Mouse (Mus musculus): Measurements from ENCODE around the gene Agtr1a. TPM values are rescaled to one million over a fixed set of nuclear protein-coding genes. Genes with fewer than 3 reads are reported as not detected.

The Agtr1a gene
- under 1 TPM in 1 of 26 experiments, not detected in 25; 0.66 TPM for total RNA-seq (2018; cell fraction: chromatin; rRNA removed)
- not detected for total RNA-seq (2018; cell fraction: cytosol; rRNA removed)
- total RNA-seq (2018; cell fraction: nucleus; rRNA removed), result not detected
- polyA plus RNA-seq (2018), result not detected in 3 replicates

DNA sequence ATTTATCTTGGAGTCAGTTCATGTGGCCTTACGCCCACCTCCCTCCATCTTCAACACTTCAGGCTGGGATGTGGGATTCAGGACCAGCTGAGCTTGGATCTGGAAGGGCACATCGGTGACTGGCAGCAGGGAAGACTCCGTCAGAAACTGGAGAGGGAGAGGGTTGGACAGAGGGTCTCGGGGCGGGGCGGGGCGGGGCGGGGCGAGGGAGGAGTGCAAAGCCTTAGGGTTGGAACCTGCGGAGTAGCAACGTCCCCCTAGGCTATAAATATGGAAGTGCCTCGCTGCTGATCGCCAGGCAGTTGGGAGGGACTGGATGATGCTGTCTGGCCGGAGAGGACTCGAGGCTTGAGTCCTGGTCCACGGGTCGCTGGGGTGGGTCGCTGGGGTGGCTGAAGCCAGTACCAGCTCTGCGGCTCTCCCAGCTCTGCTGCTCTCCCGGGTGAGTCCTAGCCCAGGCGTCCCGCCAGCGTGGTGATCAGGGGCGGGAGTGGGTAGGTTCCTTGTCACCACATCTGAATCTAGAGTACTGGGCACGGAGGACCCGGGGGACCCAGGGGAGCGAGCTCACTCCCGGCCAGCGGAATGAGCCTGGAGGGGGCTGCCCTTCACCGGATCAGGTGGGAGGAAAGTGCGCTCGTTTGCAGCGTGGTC lies at the start of gene Agtr1a:
Gene Agtr1a (plus strand): TSS at position 294 of the 654 bp plus-strand sequence.
- 3% methylated on average over 33 of the region's 33 CpGs for whole genome bisulfite sequencing (ENCODE audit: missing documents)
- Histone ChIP-seq H3K79me2 (ENCODE audit: inconsistent target) (no peaks in the 10 kb centered on the region), H3K4me3 (ENCODE audit: inconsistent target) (no peak within 1 kb of the TSS), H3K27ac (no peak within 1 kb of the TSS), H3K36me3 (ENCODE audit: inconsistent target) (no peaks in the 10 kb centered on the region)

DNA sequence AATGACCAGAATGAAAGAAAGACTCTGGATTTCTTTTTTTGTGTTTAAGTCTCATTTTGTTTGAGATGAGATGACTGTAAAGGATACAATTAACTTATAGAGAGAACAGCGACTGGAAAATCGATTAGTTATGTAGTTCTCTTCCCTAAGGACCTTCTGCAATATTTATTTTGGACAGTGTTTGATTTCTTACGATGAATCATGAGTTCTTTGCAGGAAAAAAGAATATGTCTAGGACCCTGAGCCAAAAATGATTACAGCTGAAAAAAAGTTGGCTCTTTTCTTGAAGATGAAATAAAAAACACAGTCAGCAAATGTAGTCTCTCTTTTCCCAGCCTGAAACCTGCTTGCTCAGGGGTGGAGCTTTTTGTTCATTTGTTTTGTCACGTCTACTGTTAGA lies 26.0 kb upstream of the Agtr1a start:
- Histone ChIP-seq H3K36me3 (ENCODE audit: inconsistent target) (no peaks in the 10 kb centered on the region), H3K27ac (no peak overlapping the region)

DNA sequence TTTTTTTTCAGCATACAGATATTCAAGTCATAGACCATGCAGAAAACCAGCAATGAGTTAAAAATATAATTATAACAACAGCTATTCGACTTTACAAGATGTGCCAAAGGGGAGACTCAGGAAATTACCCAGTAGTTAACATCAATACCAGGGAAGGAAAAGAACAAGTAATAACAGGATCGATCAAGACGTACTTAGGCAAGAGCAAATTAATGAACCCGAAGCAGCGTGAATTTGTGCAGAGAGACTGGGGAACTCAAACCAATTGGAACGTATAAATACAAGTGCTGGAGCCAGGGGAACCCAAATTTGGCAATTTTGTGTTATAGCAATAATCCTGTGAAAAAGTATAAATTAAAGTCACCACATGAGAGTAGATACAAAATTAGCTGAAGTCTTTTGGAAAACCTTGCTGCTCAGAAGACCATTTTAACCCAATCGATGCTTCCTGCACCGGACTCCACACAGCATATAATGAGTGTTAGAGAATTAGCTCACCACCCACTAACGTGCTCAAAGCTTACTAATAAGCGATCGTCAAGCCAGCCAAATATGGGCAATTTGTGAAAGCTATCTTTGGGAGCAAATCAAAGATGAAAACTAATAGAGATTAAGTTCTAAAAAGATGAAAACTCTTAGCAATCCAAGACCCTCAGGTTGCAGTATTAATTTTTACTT lies 11.4 kb upstream of the Agtr1a start:
- Histone ChIP-seq H3K27ac (no peak overlapping the region), H3K79me2 (ENCODE audit: inconsistent target) (no peaks in the 10 kb centered on the region), H3K36me3 (ENCODE audit: inconsistent target) (no peaks in the 10 kb centered on the region), H3K4me3 (ENCODE audit: inconsistent target) (no peak overlapping the region)
- WGBS (ENCODE audit: missing documents), result 83% methylated on average over 11 of the region's 11 CpGs

More for the DNA sequence above, 26.0 kb upstream of the Agtr1a start:
- WGBS (ENCODE audit: missing documents), result 96% methylated on average over 4 of the region's 4 CpGs
- Histone ChIP-seq H3K79me2 (ENCODE audit: inconsistent target) (no peaks in the 10 kb centered on the region), H3K4me3 (ENCODE audit: inconsistent target) (no peak overlapping the region)

DNA sequence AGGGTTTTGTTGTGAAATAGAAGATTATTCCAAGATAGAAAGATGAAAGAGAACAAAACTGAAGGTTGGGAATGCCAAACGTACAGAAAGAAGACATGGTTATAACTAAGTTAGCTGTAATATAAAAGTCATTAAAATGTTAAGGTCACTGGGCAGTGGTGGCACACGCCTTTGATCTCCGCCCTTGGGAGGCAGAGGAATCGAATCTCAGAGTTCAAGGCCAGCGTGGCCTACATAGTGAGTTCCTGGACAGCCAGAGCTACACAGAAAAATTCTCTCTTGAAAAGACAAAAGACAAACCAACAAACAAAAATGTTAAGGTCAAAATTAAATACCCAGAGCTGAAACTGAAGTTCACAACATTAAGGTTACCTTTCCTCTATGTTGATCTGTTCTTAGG lies 5.2 kb upstream of the Agtr1a start:
- H3K79me2 ChIP-seq (ENCODE audit: inconsistent target), result no peaks in the 10 kb centered on the region
- WGBS (ENCODE audit: missing documents), result 94% methylated on average over 5 of the region's 5 CpGs
- H3K36me3 ChIP-seq (ENCODE audit: inconsistent target), result no peaks in the 10 kb centered on the region
- no peak overlapping the region for H3K4me3 ChIP-seq (ENCODE audit: inconsistent target)
- H3K27ac ChIP-seq, result no peak overlapping the region

DNA sequence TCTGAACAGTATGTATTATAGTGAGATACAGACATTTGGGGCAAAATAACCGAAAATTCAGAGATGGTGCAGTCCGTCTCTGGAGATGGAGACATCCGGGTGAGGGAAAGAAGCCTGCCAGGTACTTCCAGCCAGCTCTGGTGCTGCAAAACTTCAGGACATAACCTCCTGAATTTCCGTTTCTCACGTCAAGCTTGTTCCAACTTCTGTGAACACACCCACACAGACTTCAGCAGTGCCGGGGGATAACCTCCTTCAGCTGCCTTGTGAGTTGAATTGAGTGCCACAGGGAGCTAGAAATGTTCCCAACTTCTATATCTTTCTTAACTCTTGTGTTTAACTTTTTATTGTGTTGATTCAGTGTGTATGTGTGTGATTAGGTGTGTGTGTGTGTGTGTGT lies 4.4 kb upstream of the Agtr1a start:
- no peak overlapping the region for H3K27ac ChIP-seq
- WGBS (ENCODE audit: missing documents), result 92% methylated on average over 6 of the region's 6 CpGs
- no peaks in the 10 kb centered on the region for H3K36me3 ChIP-seq (ENCODE audit: inconsistent target)
- no peaks in the 10 kb centered on the region for H3K79me2 ChIP-seq (ENCODE audit: inconsistent target)
- H3K4me3 ChIP-seq (ENCODE audit: inconsistent target), result no peak overlapping the region

DNA sequence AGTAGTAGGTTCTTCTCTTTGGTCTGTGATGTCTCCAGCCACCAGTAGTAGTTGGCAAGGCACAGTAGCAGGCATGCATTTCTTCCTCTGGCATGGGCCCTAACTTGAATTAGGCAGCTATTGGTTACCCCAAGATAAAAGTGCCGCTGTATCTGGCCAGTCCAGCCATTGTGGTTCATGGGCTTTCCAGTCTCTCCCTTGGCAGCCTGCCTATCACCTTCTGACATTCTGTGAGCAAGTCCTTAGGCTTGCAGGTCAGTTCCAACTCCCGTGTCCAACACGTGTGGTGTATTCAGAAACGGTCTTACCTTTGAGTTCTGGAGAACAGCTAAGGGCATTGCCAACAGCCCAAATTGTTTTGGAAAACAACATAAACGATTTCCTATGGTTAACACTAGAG lies 3.7 kb upstream of the Agtr1a start:
- 72% methylated on average over 5 of the region's 5 CpGs for WGBS (ENCODE audit: missing documents)
- Histone ChIP-seq H3K79me2 (ENCODE audit: inconsistent target) (no peaks in the 10 kb centered on the region), H3K4me3 (ENCODE audit: inconsistent target) (no peak overlapping the region), H3K36me3 (ENCODE audit: inconsistent target) (no peaks in the 10 kb centered on the region), H3K27ac (no peak overlapping the region)

DNA sequence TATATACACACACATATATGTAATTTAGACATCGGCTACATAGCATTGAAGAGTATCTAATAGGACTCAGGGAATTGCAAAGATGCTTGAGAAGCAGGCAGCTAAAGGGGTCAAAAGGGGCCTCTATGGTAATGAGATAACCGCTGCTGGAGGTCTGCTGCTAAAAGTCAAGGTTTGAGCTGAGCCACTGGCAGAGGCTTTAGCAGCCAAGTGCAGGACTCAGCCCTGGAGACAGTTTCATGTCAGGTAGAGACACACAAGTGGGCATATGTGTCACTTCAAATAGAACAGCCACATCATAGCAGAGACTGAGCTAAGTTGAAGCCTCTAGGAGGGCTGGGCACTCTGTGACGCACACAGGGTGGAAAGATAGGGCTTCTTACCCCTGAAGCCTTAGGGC lies 1.6 kb upstream of the Agtr1a start:
- Histone ChIP-seq H3K36me3 (ENCODE audit: inconsistent target) (no peaks in the 10 kb centered on the region), H3K79me2 (ENCODE audit: inconsistent target) (no peaks in the 10 kb centered on the region), H3K4me3 (ENCODE audit: inconsistent target) (no peak overlapping the region)

DNA sequence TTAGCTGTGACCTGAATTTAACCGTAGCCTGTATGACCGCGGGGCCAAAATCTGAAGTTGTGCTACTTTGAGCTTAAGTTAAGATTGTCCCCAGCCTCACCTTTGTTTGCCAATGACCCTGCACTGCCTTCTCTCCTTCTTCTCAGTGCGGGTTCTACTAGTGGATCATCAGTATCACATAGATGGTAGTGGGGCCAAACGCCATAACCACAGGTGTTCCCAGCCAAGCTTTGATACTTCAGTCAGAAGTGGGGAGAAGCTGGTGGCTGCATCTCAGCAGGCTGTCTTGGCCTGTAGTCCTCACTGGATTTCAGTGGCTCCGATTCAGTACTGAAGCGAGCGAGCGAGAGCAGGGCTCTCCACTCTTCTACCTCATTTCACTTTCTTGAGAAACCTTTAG lies 672 bp downstream of the Agtr1a start:
- no peaks in the 10 kb centered on the region for H3K79me2 ChIP-seq (ENCODE audit: inconsistent target)
- no peak overlapping the region for H3K27ac ChIP-seq
- no peak overlapping the region for H3K4me3 ChIP-seq (ENCODE audit: inconsistent target)
- 45% methylated on average over 8 of the region's 9 CpGs for WGBS (ENCODE audit: missing documents)
- no peaks in the 10 kb centered on the region for H3K36me3 ChIP-seq (ENCODE audit: inconsistent target)

More for the DNA sequence above, 1.6 kb upstream of the Agtr1a start:
- H3K27ac ChIP-seq, result no peak overlapping the region
- 100% methylated on average over 3 of the region's 3 CpGs for WGBS (ENCODE audit: missing documents)

DNA sequence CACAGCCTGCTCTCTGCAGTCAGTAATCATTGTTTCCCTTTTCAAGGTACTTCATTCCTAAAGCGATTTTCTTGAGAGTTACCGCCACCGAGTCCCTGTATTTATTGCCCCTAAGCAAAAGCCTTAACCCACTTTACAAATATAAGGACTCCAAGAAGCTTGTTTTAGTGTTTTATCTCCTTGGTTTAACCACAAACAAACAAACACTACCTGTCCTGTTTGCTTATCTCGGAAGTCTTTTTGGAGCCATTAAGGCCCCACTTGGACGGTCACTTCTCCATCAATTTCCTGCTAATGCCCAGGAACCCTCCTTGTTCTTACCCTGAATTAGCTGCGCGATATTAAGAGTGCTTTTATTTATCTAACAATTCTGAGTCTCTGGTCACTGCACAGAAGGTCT lies 1.4 kb downstream of the Agtr1a start:
- no peak overlapping the region for H3K27ac ChIP-seq
- H3K4me3 ChIP-seq (ENCODE audit: inconsistent target), result no peak overlapping the region
- H3K79me2 ChIP-seq (ENCODE audit: inconsistent target), result no peaks in the 10 kb centered on the region
- 76% methylated on average over 7 of the region's 7 CpGs for WGBS (ENCODE audit: missing documents)
- H3K36me3 ChIP-seq (ENCODE audit: inconsistent target), result no peaks in the 10 kb centered on the region

DNA sequence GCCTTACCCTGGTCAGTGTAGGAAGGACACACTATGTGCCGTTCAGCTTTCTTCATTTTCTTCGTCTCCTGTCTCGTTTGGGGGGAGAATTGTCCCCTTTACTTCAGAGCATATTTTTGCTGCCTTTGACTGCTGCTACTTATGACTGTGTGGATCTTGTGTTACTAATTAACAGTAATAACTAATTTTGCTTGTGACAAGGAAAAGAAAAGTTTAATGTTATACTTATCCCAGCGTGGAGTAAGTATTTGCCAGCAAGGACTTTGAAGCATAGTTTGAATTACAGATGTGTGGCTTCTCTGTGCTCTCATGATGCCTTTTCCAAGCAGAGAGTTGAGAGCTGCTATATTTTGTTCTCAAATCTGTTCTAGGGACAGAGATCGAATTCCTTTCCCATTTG lies 2.3 kb downstream of the Agtr1a start:
- Histone ChIP-seq H3K36me3 (ENCODE audit: inconsistent target) (no peaks in the 10 kb centered on the region), H3K4me3 (ENCODE audit: inconsistent target) (no peak overlapping the region), H3K27ac (no peak overlapping the region), H3K79me2 (ENCODE audit: inconsistent target) (no peaks in the 10 kb centered on the region)
- 91% methylated on average over 5 of the region's 5 CpGs for WGBS (ENCODE audit: missing documents)

DNA sequence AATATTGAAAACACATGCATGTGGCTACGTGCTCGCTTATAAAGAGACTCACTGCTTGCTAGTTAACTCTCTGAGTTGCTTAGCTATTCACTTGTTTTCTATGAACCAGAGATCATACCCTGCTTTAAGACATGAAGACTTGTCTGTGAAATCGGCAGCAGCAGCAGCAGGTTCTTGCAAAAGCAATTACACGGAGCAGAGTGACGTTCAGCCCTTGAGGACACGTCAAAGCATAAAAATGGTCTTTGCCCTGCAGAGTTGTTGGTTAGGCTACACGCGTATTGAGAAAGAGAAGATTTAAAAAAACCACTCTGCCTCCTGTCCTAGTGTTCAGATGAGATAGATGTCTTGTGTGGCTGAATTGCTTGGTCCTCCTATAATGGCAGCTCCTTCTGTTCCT lies 3.7 kb downstream of the Agtr1a start:
- no peak overlapping the region for H3K4me3 ChIP-seq (ENCODE audit: inconsistent target)
- H3K36me3 ChIP-seq (ENCODE audit: inconsistent target), result no peaks in the 10 kb centered on the region
- H3K79me2 ChIP-seq (ENCODE audit: inconsistent target), result no peaks in the 10 kb centered on the region
- no peak overlapping the region for H3K27ac ChIP-seq
- WGBS (ENCODE audit: missing documents), result 96% methylated on average over 8 of the region's 8 CpGs

DNA sequence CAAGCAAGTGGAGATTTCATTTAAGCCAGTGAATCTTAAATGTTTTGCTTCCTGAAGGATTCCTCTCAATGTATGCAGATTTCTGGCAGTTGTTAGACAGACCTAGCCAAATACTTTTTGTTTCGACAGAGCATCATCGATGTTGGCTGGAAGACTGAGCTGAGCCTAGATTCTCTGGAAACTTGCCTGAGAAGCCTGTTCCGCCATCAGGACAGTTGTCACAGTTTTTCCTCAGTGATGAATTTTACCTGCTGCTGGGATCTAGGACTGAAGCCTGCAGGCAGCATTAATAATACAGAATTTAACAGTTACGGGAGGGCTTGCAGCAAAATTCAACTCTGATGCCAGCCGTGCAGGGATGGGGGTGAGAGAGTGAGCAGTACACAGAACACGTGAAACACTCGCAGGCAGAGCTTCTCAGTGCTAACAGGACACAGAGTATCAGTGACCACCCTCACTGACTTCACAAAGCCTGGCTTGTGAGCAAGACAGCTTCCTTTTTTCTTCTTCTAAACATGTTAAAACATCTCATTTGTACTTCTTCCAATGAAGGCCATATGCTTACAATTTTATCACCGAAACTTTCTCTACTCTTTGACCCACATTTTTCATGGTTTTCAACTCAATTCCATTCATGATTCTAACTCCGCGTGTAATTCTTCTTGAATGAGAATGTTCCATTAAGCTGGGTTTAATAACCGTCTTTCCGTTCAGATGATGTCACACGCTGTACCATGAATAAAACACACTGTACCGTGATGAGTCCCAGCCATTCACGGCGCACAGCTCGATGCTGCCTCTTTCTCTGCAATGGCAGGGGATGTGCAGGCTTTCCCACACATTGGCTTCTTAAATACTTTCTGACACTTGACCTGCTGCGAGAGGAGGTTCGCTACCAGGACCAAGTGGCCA lies 6.0 kb downstream of the Agtr1a start:
- no peaks in the 10 kb centered on the region for H3K36me3 ChIP-seq (ENCODE audit: inconsistent target)
- H3K27ac ChIP-seq, result no peak overlapping the region
- H3K79me2 ChIP-seq (ENCODE audit: inconsistent target), result no peaks in the 10 kb centered on the region
- 90% methylated on average over 19 of the region's 19 CpGs for WGBS (ENCODE audit: missing documents)
- H3K4me3 ChIP-seq (ENCODE audit: inconsistent target), result no peak overlapping the region

DNA sequence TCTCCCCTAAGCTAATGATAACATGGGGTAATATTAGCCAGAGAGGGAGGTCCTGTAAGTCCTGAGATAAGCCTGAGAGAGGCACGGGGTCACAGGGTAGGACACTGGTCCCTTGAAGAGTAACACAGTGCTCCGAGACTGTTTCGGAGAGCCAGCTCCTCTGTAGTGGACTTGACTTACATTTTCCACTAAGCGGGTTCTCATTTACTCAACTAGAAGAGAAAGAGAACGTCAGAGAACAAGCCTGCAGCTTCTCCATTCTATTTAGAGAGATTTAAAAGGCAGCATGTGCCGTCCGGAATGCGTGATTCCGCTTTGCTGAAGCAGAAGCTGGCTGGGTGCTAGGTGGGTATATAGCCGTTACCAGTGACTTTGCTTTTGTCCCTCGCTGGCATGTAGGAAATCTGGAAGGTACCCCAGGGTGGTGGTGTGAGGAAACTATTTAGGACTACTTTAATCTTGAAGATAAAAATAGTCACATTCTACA lies 9.2 kb downstream of the Agtr1a start:
- WGBS (ENCODE audit: missing documents), result 87% methylated on average over 11 of the region's 11 CpGs
- Histone ChIP-seq H3K79me2 (ENCODE audit: inconsistent target) (no peaks in the 10 kb centered on the region), H3K27ac (no peak overlapping the region), H3K36me3 (ENCODE audit: inconsistent target) (no peaks in the 10 kb centered on the region), H3K4me3 (ENCODE audit: inconsistent target) (no peak overlapping the region)

DNA sequence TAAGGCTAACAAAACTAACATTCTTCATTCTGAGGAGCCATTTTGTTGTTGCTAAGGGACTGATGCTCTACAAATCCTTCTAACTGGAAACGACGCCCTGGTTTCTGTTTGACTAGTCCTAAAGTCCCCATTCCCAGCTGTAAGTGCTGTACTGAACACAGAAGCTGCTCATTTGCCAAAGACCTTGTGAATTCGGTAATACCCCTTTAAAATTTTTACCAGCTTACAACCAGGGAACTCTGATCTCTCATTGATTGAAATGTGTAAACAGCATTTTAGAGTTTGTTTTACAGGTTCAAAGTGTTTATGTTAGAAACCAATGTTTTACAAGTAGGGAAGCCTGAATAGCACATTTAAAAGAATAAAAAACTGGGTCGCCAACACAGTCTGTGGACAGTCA lies 10.6 kb downstream of the Agtr1a start:
- Histone ChIP-seq H3K4me3 (ENCODE audit: inconsistent target) (no peak overlapping the region), H3K79me2 (ENCODE audit: inconsistent target) (no peaks in the 10 kb centered on the region), H3K27ac (no peak overlapping the region), H3K36me3 (ENCODE audit: inconsistent target) (no peaks in the 10 kb centered on the region)
- 92% methylated on average over 4 of the region's 4 CpGs for WGBS (ENCODE audit: missing documents)

DNA sequence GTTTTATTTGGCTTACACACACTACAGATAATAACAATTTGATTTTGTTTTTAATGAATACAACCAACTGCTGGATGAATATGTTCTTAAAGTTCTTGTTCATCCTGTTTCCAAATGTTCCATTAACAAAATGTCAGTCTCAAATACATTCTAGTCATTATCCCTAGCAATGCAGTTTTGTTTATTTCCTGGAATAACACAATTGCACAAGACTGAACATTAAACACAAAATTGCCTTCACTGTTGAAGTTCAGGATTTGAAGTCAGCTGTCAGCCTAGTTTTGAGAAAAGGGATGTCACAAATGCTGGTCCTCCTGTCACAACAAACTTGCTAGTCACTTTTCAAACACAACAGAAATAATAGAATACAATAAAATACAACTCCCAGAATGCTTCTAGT lies 12.1 kb downstream of the Agtr1a start:
- H3K4me3 ChIP-seq (ENCODE audit: inconsistent target), result no peak overlapping the region
- H3K79me2 ChIP-seq (ENCODE audit: inconsistent target), result no peaks in the 10 kb centered on the region
- no peaks in the 10 kb centered on the region for H3K36me3 ChIP-seq (ENCODE audit: inconsistent target)
- H3K27ac ChIP-seq, result no peak overlapping the region
